Mouse (Mus musculus) A20 (cell line): ENCODE measurements around the gene Itk.

Experiments used
- DNase-seq: peaks from one replicate; pipeline ENCODE4 v3.0.0-alpha.2; 2011; ENCODE audit warnings: low read depth, low spot score

Itk gene

GRCm38 (mm10) chr11:46276778-46277177 is 112.5 kb downstream of the Itk start:
- DNase-seq: peak; percentile 66

GRCm38 (mm10) chr11:46276168-46276567 is 113.1 kb downstream of the Itk start:
- DNase-seq: no peak

GRCm38 (mm10) chr11:46275302-46275701 is 114.0 kb downstream of the Itk start:
- DNase-seq: peak; percentile 84
